Mouse (Mus musculus) thymus, adult 18-20 months (tissue): Measurements from ENCODE around the gene Gm10031.
"Not testable (repeated sequence)": the region's sequence is repeated elsewhere in the genome, so short reads cannot be mapped to it uniquely, and the experiment has no call there.

Experiments
- DNase-seq, 2 experiments: peaks; one replicate each; pipeline ENCODE4 v3.0.0; 2022; ENCODE audit warnings: mixed read lengths in 2 of 2

Gm10031 gene

GRCm38 (mm10) chr1:156523842-156524241 is at the start of gene Gm10031:
Gm10031 (plus strand) TSS chr1:156524012.
- not testable (repeated sequence) for DNase-seq

- no peak for DNase-seq
Measured at GRCm38 (mm10) chr1:156474854-156475253, 49.0 kb upstream of the Gm10031 start.

- DNase-seq = no peak
Measured at GRCm38 (mm10) chr1:156476016-156476415, 47.8 kb upstream of the Gm10031 start.

- DNase-seq = no peak
Measured at GRCm38 (mm10) chr1:156476535-156476934, 47.3 kb upstream of the Gm10031 start.

GRCm38 (mm10) chr1:156481826-156482225 is 42.0 kb upstream of the Gm10031 start:
- no peak for DNase-seq

GRCm38 (mm10) chr1:156487498-156487897 is 36.3 kb upstream of the Gm10031 start:
- no peak for DNase-seq

- no peak for DNase-seq
Measured at GRCm38 (mm10) chr1:156488031-156488430, 35.8 kb upstream of the Gm10031 start.

- DNase-seq = no peak
Measured at GRCm38 (mm10) chr1:156491226-156491796, 32.5 kb upstream of the Gm10031 start.

GRCm38 (mm10) chr1:156495025-156495424 is 28.8 kb upstream of the Gm10031 start:
- DNase-seq = no peak

GRCm38 (mm10) chr1:156496910-156497309 is 26.9 kb upstream of the Gm10031 start:
- DNase-seq = no peak

- DNase-seq = no peak
Measured at GRCm38 (mm10) chr1:156504945-156505523, 18.8 kb upstream of the Gm10031 start.

- no peak for DNase-seq
Measured at GRCm38 (mm10) chr1:156505901-156506300, 17.9 kb upstream of the Gm10031 start.

- no peak for DNase-seq
Measured at GRCm38 (mm10) chr1:156507753-156508152, 16.1 kb upstream of the Gm10031 start.

GRCm38 (mm10) chr1:156520136-156520780 is 3.6 kb upstream of the Gm10031 start:
- no peak for DNase-seq

- peak; percentile 34 to 76 for DNase-seq
Measured at GRCm38 (mm10) chr1:156521796-156522517, 1.9 kb upstream of the Gm10031 start.

GRCm38 (mm10) chr1:156532476-156533175 is 8.8 kb downstream of the Gm10031 start:
- DNase-seq = not testable (repeated sequence)

- no peak for DNase-seq
Measured at GRCm38 (mm10) chr1:156533483-156533882, 9.7 kb downstream of the Gm10031 start.

GRCm38 (mm10) chr1:156533911-156534310 is 10.1 kb downstream of the Gm10031 start:
- DNase-seq = no peak

GRCm38 (mm10) chr1:156537031-156537430 is 13.2 kb downstream of the Gm10031 start:
- no peak for DNase-seq

- DNase-seq = no peak
Measured at GRCm38 (mm10) chr1:156537701-156538100, 13.9 kb downstream of the Gm10031 start.

- DNase-seq = no peak
Measured at GRCm38 (mm10) chr1:156538382-156538781, 14.6 kb downstream of the Gm10031 start.

GRCm38 (mm10) chr1:156539787-156540560 is 16.2 kb downstream of the Gm10031 start:
- DNase-seq = no peak
